Mouse (Mus musculus) forebrain, embryonic 14.5 days (tissue): ENCODE measurements around the gene Acap1. TPM values are rescaled to one million over a fixed set of nuclear protein-coding genes. Genes with fewer than 3 reads are reported as not detected.

Experiments used
- ATAC-seq: fragments of 200-750 bp; cut with Nextera tagmentation; 2 replicates; pipeline ENCODE4 v1.8.0; 2017; ENCODE audit warnings: mild to moderate bottlenecking, moderate library complexity
- DNase-seq: peaks from one replicate; pipeline ENCODE4 v3.0.0-alpha.2; 2015; ENCODE audit warnings: low spot score
- H3K27ac ChIP-seq: fragments of 300-500 bp; sonication (generic); 2 replicates; pipeline ENCODE4 v1.5.1; 2014; ENCODE audit warnings: low read depth, mild to moderate bottlenecking, control low read depth, low read length, moderate library complexity
- H3K27me3 ChIP-seq: fragments of 300-500 bp; sonication (generic); replicated peaks from 2 replicates; pipeline ENCODE4 v1.6.1; 2014; ENCODE audit warnings: low read length, control low read depth, mixed read lengths; ENCODE audit not compliant: control insufficient read depth, insufficient read depth
- H3K36me3 ChIP-seq: fragments of 300-500 bp; sonication (generic); 2 replicates; pipeline ENCODE4 v1.6.1; 2014; ENCODE audit warnings: low read length, control low read depth; ENCODE audit not compliant: control insufficient read depth, insufficient read depth
- H3K4me1 ChIP-seq: fragments of 300-500 bp; sonication (generic); 2 replicates; pipeline ENCODE4 v1.6.1; 2014; ENCODE audit warnings: antibody characterized with exemption, low read length, control low read depth; ENCODE audit not compliant: control insufficient read depth, insufficient read depth
- H3K4me2 ChIP-seq: fragments of 300-500 bp; sonication (generic); 2 replicates; pipeline ENCODE4 v1.6.1; 2014; ENCODE audit warnings: mild to moderate bottlenecking, control low read depth, low read length
- H3K4me3 ChIP-seq: fragments of 300-500 bp; sonication (generic); 2 replicates; pipeline ENCODE4 v1.5.1; 2014; ENCODE audit warnings: low read depth, low read length, control low read depth
- H3K9ac ChIP-seq: fragments of 300-500 bp; sonication (generic); 2 replicates; pipeline ENCODE4 v1.6.1; 2014; ENCODE audit warnings: mild to moderate bottlenecking, low read length, control low read depth, moderate library complexity
- H3K9me3 ChIP-seq: fragments of 300-500 bp; sonication (generic); replicated peaks from 2 replicates; pipeline ENCODE4 v1.6.1; 2016; ENCODE audit warnings: low read length, control low read depth, mixed read lengths; ENCODE audit not compliant: control insufficient read depth
- WGBS: fragments of 180-500 bp; shearing (Covaris S2); extraction: QIAGEN DNeasy Blood & Tissue Kit; methylation state at CpG from one replicate; pipeline ENCODE4 v1.1.7; 2014; 5-methylcytosine and 5-hydroxymethylcytosine counted together
- polyA plus RNA-seq: library from polyadenylated mRNA; unstranded; fragments of >200 nt; fragmentation: Nextera tagmentation; extraction: Ambion mirVana; gene quantifications from 2 replicates; pipeline ENCODE4 v1.2.1, GENCODE M21; 2014

Acap1 gene
- polyA plus RNA-seq, 1 experiment from 2014 or later = 0.10 TPM

DNA sequence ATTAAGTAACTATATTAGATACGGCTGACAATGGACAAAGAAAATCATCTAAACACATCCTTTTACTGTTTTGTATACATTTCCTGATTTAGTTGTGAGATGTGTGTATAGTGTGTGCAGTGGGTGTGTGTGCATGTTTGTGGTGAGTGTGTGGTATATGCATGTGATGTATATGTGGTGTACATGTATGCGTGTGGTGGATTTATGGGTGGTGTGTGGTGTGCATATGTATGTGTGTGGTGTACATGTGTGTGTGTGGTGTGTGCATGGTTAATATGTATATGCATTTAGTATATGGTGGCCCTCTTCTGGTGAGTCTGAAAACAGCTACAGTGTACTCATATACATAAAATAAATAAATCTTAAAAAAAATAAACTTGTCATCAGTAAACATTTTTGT, 32.2 kb upstream of the Acap1 start:
- Histone ChIP-seq H3K27me3 (no peaks in the 10 kb centered on the region), H3K4me1 (no peaks in the 10 kb centered on the region), H3K9me3 (no peaks in the 10 kb centered on the region), H3K36me3 (no peaks in the 10 kb centered on the region), H3K27ac (no peak overlapping the region), H3K4me2 (no peak overlapping the region), H3K4me3 (no peak overlapping the region), H3K9ac (no peak overlapping the region)
- no peak for ATAC-seq
- no peak for DNase-seq
- 96% methylated on average over 2 of the region's 2 CpGs for WGBS

DNA sequence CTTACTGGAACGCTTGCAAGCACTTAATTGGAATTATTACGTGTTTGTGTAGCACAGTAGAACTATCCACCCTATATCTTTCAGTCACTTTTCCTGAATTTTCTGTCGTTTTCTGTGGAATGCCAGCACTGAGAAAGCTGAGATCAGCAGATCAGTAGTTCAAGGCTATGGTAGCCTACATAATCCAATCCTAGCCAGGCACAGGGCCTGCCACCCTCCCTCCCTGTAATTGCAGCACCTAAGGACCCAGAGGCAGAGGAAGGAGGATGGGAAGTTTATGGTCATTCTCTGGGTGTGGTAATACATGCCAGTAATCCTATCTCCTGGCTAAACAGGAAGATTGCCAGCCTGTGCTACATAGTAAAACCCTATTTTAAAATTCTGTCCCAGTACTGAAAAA, 27.5 kb upstream of the Acap1 start:
- H3K9me3 ChIP-seq = no peaks in the 10 kb centered on the region
- no peak for ATAC-seq
- 69% methylated on average over 3 of the region's 3 CpGs for WGBS
- H3K4me2 ChIP-seq = no peak overlapping the region
- H3K4me3 ChIP-seq = no peak overlapping the region
- H3K27me3 ChIP-seq = no peaks in the 10 kb centered on the region
- no peak for DNase-seq
- H3K9ac ChIP-seq = peak overlapping the region; percentile 6; the same call in 1 of the 2 replicates
- peaks cover 14% of the 10 kb centered on the region for H3K36me3 ChIP-seq
- no peak overlapping the region for H3K27ac ChIP-seq
- H3K4me1 ChIP-seq = peaks cover 15% of the 10 kb centered on the region

DNA sequence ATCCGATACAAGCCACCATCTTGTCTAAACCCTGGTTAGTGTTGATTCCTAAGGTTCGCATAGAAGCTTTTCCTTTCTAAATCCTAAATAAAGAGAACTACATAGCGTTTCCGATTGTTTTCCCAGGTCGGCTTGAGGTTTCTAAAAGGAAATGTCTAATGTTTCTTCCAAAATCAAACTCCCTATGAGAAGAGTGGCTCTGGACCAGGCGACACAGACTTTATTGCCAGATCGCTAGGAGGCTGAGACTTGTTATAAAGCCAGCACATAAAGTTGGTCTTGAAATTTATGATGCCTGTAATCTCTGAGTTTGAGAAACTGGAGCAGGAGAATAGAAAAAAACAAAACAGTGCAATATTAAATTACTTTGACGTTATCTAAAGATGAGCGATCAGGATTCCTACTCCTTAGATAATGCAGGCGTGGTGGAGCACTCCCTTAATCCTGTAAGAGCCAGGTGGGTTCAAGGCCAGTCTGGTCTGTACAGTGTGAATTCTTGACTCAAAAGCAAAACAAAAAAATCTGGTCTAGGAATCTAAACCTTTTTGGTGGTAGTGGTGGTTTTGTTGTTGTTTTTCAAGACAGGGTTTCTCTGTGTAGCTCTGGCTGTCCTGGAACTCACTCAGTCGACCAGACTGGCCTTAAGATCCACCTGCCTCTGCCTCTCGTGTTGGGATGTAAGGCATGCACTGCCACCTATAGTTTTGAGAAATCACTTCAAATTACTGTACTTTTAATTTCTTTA, 26.8 kb upstream of the Acap1 start:
- Histone ChIP-seq H3K27me3 (no peaks in the 10 kb centered on the region), H3K27ac (peak overlapping the region; percentile 94), H3K4me3 (peak overlapping the region; percentile 97), H3K4me2 (peak overlapping the region; percentile 71), H3K9ac (peak overlapping the region; percentile 70), H3K4me1 (peaks cover 15% of the 10 kb centered on the region), H3K9me3 (no peaks in the 10 kb centered on the region), H3K36me3 (peaks cover 20% of the 10 kb centered on the region)
- no peak for DNase-seq
- ATAC-seq = no peak
- 4% methylated on average over 12 of the region's 12 CpGs for WGBS

DNA sequence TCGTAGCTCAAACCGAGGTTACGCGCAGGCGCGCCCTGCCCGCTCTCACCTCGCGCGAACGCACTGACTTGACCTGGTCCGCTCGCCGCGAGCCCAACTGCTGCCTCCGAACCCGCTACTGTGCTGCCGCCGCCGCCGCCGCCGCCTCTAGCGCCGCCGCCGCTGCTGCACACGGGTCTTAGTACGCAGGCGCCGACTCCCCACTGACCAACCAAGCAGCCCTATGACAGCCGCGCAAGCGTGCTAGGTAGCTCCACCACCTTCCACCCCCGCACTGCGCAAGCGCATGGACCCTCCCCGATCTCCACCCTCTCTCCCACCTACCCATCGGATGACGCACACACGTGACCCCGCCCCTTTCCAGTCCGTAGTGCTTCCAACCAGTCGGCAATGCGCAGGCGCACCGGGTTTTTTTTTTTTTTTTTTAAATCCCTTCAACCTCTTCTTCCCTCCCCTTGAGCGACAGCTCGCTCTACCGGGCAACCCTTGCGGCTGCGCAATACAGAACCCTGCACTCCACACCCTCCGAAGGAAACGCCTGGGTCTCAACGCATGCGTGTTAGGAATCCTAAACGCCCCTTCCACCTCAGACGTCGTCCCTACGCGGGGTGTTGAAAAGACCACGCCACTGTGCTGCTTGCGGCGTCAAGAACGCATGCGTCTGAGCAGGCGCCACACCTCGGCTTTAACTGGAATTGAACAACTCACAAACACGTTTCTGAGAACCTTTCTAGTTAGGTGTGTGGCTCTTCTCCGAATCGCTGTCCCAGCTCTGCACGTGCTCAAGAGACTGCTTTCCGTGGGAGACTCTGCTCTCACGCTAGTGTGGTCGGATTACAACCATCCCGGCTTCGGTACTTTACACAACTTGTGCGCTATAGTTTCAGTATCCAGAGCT, 26.0 kb upstream of the Acap1 start, which contains the start of gene Eif5a:
Gene Eif5a (minus strand): TSS at position 845 of the 898 bp plus-strand sequence.
- ATAC-seq (peak; percentile 96), DNase-seq (peak; percentile 100)
- Histone ChIP-seq H3K4me1 (peaks cover 15% of the 10 kb centered on the region), H3K27me3 (no peaks in the 10 kb centered on the region), H3K9me3 (no peaks in the 10 kb centered on the region), H3K9ac (peak within 1 kb of the TSS; percentile 93), H3K36me3 (peaks cover 28% of the 10 kb centered on the region), H3K4me2 (peak within 1 kb of the TSS; percentile 96), H3K27ac (peak within 1 kb of the TSS; percentile 94), H3K4me3 (peak within 1 kb of the TSS; percentile 97)
- under 1% methylated on average over 77 of the region's 78 CpGs for WGBS

DNA sequence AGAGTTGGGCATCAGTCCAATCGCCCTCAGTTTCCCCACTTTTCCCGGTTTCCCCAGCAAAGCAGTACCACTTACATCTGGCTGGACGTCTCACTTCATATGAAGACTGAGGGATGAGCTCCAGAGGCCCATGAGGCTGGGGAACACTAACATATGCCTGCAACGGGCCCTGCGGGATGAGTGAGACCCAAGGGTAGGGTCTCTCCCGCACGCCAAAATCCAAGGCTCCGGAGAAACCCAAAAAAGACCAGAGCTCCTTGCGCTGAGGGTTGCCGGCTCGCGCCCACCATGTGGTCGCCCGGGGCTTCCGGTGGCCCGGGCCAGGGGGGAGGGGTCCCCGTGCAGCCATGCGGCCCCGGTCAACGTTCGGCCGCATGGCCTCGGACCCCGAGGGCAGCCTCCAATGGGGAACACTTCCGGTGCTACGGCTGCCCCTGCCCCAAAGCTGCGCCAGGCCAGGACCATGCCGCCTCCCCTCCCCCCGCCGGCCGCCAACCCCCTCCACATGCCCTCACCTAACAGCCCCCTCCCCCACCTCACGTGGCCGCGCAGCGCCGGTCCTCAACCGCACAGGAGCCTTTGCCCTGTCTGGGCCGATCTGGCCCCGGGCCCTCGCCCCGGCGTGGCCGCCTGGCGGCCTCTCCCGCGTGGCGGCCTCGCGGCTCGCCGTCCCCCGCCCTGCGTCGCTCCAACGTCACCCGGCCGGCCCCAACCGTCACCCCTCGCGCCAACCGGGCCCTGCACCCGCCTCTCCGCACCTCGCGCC, 25.1 kb upstream of the Acap1 start:
- ATAC-seq (peak; percentile 11), DNase-seq (peak; percentile 28)
- peak overlapping the region; percentile 93 for H3K27ac ChIP-seq
- H3K4me3 ChIP-seq = peak overlapping the region; percentile 97
- no peaks in the 10 kb centered on the region for H3K9me3 ChIP-seq
- H3K4me1 ChIP-seq = peaks cover 16% of the 10 kb centered on the region
- no peaks in the 10 kb centered on the region for H3K27me3 ChIP-seq
- peak overlapping the region; percentile 93 for H3K9ac ChIP-seq
- H3K4me2 ChIP-seq = peak overlapping the region; percentile 96
- H3K36me3 ChIP-seq = peaks cover 37% of the 10 kb centered on the region
- under 1% methylated on average over 57 of the region's 65 CpGs for WGBS

DNA sequence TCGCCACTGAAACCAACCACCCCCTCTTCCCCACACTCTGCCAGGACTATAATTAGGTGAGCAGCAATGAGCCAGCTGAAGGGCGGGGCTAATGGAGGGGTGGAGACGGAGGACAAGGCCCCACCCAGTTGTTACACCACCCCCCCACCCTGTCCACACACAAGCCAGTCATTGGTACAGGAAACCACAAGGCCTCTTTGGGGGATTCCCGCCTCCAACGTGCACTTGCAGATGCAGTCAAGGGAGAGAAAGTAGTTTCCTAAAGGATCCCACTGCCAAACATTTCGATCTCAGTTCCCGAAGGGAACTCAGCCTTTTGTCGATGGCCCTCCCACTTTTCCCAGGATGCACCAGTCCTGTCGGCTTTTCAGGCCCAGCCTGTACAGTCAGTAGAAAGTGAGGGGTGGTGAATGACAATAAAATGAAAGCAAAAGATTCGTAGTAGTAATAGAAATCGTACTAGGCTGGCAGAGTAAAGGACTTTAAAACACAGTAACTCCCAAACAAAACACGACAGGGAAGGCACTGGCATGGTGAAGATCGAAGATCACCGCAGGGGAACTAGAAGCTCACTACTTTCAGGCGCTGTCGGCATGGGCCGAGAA, 24.4 kb upstream of the Acap1 start:
- peaks cover 23% of the 10 kb centered on the region for H3K4me1 ChIP-seq
- peak overlapping the region; percentile 93 for H3K9ac ChIP-seq
- peak overlapping the region; percentile 97 for H3K4me3 ChIP-seq
- peak; percentile 82 for DNase-seq
- no peaks in the 10 kb centered on the region for H3K9me3 ChIP-seq
- WGBS = under 1% methylated on average over 17 of the region's 17 CpGs
- peaks cover 44% of the 10 kb centered on the region for H3K36me3 ChIP-seq
- H3K27me3 ChIP-seq = no peaks in the 10 kb centered on the region
- no peak for ATAC-seq
- H3K4me2 ChIP-seq = peak overlapping the region; percentile 96
- H3K27ac ChIP-seq = peak overlapping the region; percentile 93

DNA sequence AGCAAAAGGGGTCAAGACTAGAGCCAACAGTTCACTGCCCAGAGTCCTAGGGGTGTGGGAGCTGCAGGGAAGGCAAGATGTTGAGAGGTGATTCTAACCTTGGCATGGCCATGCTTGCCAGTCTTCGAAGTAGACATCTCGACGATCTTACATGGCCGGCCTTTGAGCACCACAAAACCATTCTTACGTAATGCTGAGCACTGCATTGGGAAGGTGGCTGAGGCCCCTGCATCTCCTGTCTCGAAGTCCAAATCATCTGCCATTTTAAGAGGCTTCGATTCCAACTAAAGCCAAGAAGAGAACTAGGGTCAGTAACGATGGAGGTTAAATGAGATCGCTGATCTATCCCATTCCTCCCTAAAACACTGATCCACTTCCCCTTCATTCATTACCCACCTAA, 23.7 kb upstream of the Acap1 start:
- WGBS = 89% methylated on average over 9 of the region's 9 CpGs
- Histone ChIP-seq H3K36me3 (peaks cover 46% of the 10 kb centered on the region), H3K9ac (peak overlapping the region; percentile 93), H3K27ac (no peak overlapping the region), H3K9me3 (no peaks in the 10 kb centered on the region), H3K4me3 (peak overlapping the region; percentile 97), H3K4me1 (peaks cover 28% of the 10 kb centered on the region), H3K27me3 (no peaks in the 10 kb centered on the region), H3K4me2 (peak overlapping the region; percentile 96)
- ATAC-seq (no peak), DNase-seq (no peak)

DNA sequence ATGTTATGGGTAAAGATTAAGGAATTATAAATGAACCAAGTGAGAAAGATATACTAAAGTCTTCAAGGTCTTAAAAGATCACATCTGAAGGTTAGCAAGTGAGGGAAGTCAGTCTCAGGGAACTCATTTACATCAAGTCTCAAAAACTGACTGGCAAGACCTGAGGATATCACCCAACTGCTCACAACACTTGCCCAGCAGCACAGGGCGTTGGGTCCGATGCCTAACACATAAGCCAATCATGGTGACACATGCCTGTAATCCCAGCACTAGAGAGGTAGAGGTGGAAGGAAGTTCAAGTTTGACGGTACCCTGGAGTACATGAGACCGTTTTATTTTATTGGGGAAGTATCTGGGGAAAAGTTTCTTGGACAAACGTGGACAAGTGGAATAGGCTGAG, 22.8 kb upstream of the Acap1 start:
- 89% methylated on average over 5 of the region's 5 CpGs for WGBS
- Histone ChIP-seq H3K4me3 (no peak overlapping the region), H3K9me3 (no peaks in the 10 kb centered on the region), H3K9ac (no peak overlapping the region), H3K4me1 (peaks cover 32% of the 10 kb centered on the region), H3K4me2 (no peak overlapping the region), H3K27me3 (no peaks in the 10 kb centered on the region), H3K36me3 (peaks cover 50% of the 10 kb centered on the region), H3K27ac (no peak overlapping the region)
- no peak for DNase-seq
- ATAC-seq = no peak
